Comparison of ENCODE assay signal across 35 mouse cellular contexts in genomic region chr7:84636939-84637338, GRCm38 (mm10).
"Had no signal": no experiment of that assay in that cellular context is flagged by ENCODE, and none has a peak within 500 bp of the region (broad histone marks: within the 10 kb centered on the region; RNA-seq: fewer than 3 reads in every experiment).

No protein-coding gene starts in this region.

- H3K9ac ChIP-seq: heart, embryonic 12.5 days; heart, embryonic 13.5 days; heart, embryonic 15.5 days; hindbrain, embryonic 12.5 days; hindbrain, embryonic 13.5 days; hindbrain, embryonic 14.5 days; hindbrain, embryonic 15.5 days; intestine, embryonic 15.5 days; kidney, embryonic 15.5 days had no signal

- H3K4me2 ChIP-seq: heart, embryonic 11.5 days; heart, embryonic 12.5 days; heart, embryonic 13.5 days; heart, embryonic 15.5 days; hindbrain, embryonic 12.5 days; hindbrain, embryonic 13.5 days; hindbrain, embryonic 14.5 days; hindbrain, embryonic 15.5 days; intestine, embryonic 15.5 days; kidney, embryonic 15.5 days had no signal

- H3K27ac ChIP-seq: heart, adult 2 months; heart, embryonic 10.5 days; heart, embryonic 13.5 days; heart, embryonic 15.5 days; hindbrain, embryonic 10.5 days; hindbrain, embryonic 12.5 days; hindbrain, embryonic 13.5 days; hindbrain, embryonic 14.5 days; hindbrain, embryonic 15.5 days; hindbrain, postnatal 0 days; intestine, embryonic 15.5 days; kidney, embryonic 15.5 days; kidney, postnatal 0 days; layer of hippocampus, adult 2 months had no signal

- H3K4me3 ChIP-seq: heart, adult 2 months; heart, embryonic 10.5 days; heart, embryonic 12.5 days; heart, embryonic 13.5 days; heart, embryonic 15.5 days; hindbrain, embryonic 10.5 days; hindbrain, embryonic 12.5 days; hindbrain, embryonic 13.5 days; hindbrain, embryonic 15.5 days; intestine, embryonic 15.5 days; kidney, embryonic 15.5 days; layer of hippocampus, adult 2 months had no signal

- H3K27me3 ChIP-seq: heart, embryonic 12.5 days; heart, embryonic 13.5 days; heart, embryonic 15.5 days; hindbrain, embryonic 12.5 days; hindbrain, embryonic 13.5 days; hindbrain, embryonic 15.5 days; intestine, embryonic 15.5 days; kidney, embryonic 15.5 days had no signal

- ATAC-seq: hindbrain, embryonic 16.5 days; hindbrain, postnatal 0 days; inflammation-experienced regulatory T-cells, adult 6 months; intestine, embryonic 15.5 days; intestine, embryonic 16.5 days; intestine, postnatal 0 days had no signal

- H3K4me1 ChIP-seq: heart, embryonic 10.5 days; heart, embryonic 13.5 days; heart, embryonic 15.5 days; hindbrain, embryonic 10.5 days; hindbrain, embryonic 12.5 days; hindbrain, embryonic 13.5 days; hindbrain, embryonic 15.5 days; intestine, embryonic 15.5 days; kidney, embryonic 15.5 days had no signal

- DNase-seq: heart, adult 2 months; heart, postnatal 10 days; heart, postnatal 14 days; heart, postnatal 36 days; heart, postnatal 4 days; kidney, adult 11 months; kidney, adult 18-20 months; kidney, adult 2 months; kidney, adult 8-10 months; kidney, adult 9 months; kidney, postnatal 10 days; kidney, postnatal 14 days; kidney, postnatal 25 days; kidney, postnatal 36 days; kidney, postnatal 4 days; layer of hippocampus, adult 9-11 months had no signal

- H3K9me3 ChIP-seq: heart, embryonic 10.5 days; heart, embryonic 12.5 days; heart, embryonic 13.5 days; heart, embryonic 15.5 days; hindbrain, embryonic 10.5 days; hindbrain, embryonic 12.5 days; hindbrain, embryonic 13.5 days; hindbrain, embryonic 15.5 days; intestine, embryonic 15.5 days; kidney, embryonic 15.5 days had no signal
